Mouse (Mus musculus) hindbrain, embryonic 13.5 days (tissue): ENCODE measurements around the gene Rad51b. TPM values are rescaled to one million over a fixed set of nuclear protein-coding genes. Genes with fewer than 3 reads are reported as not detected.
A peak's percentile ranks its signal among the peaks of the same experiment; 100 is the strongest.

ENCODE experiments used
- ATAC-seq: fragments of 200-750 bp; cut with Nextera tagmentation; 2 replicates; pipeline ENCODE4 v1.8.0; 2017; ENCODE audit warnings: moderate TSS enrichment; ENCODE audit not compliant: low FRiP score
- H3K27ac ChIP-seq: fragments of 300-500 bp; sonication (generic); 2 replicates; pipeline ENCODE4 v1.5.1; 2015; ENCODE audit warnings: inconsistent platforms, mild to moderate bottlenecking, moderate library complexity
- H3K27me3 ChIP-seq: fragments of 300-500 bp; sonication (generic); 2 replicates; pipeline ENCODE4 v1.6.1; 2015; ENCODE audit warnings: mild to moderate bottlenecking, inconsistent platforms
- H3K36me3 ChIP-seq: fragments of 300-500 bp; sonication (generic); 2 replicates; pipeline ENCODE4 v1.6.1; 2015; ENCODE audit warnings: mild to moderate bottlenecking, inconsistent platforms
- H3K4me1 ChIP-seq: fragments of 300-500 bp; sonication (generic); replicated peaks from 2 replicates; pipeline ENCODE4 v1.6.1; 2015; ENCODE audit warnings: inconsistent platforms
- H3K4me2 ChIP-seq: fragments of 300-500 bp; sonication (generic); 2 replicates; pipeline ENCODE4 v1.6.1; 2015; ENCODE audit warnings: inconsistent platforms, mild to moderate bottlenecking, moderate library complexity
- H3K4me3 ChIP-seq: fragments of 300-500 bp; sonication (generic); 2 replicates; pipeline ENCODE4 v1.5.1; 2015; ENCODE audit warnings: mild to moderate bottlenecking, inconsistent platforms
- H3K9ac ChIP-seq: fragments of 300-500 bp; sonication (generic); 2 replicates; pipeline ENCODE4 v1.6.1; 2015; ENCODE audit warnings: mild to moderate bottlenecking, inconsistent platforms
- H3K9me3 ChIP-seq: fragments of 300-500 bp; sonication (generic); 2 replicates; pipeline ENCODE4 v1.6.1; 2016; ENCODE audit warnings: inconsistent platforms
- WGBS: fragments of 180-500 bp; shearing (Covaris S2); methylation state at CpG from one replicate; pipeline ENCODE4 v1.1.7; 2015; 5-methylcytosine and 5-hydroxymethylcytosine counted together
- polyA plus RNA-seq: library from polyadenylated mRNA; unstranded; fragments of >200 nt; fragmentation: Nextera tagmentation; extraction: Ambion mirVana; gene quantifications from 2 replicates; pipeline ENCODE4 v1.2.1, GENCODE M21; 2015

Gene Rad51b
- polyA plus RNA-seq, 1 experiment from 2014 or later = 2.4 TPM

DNA sequence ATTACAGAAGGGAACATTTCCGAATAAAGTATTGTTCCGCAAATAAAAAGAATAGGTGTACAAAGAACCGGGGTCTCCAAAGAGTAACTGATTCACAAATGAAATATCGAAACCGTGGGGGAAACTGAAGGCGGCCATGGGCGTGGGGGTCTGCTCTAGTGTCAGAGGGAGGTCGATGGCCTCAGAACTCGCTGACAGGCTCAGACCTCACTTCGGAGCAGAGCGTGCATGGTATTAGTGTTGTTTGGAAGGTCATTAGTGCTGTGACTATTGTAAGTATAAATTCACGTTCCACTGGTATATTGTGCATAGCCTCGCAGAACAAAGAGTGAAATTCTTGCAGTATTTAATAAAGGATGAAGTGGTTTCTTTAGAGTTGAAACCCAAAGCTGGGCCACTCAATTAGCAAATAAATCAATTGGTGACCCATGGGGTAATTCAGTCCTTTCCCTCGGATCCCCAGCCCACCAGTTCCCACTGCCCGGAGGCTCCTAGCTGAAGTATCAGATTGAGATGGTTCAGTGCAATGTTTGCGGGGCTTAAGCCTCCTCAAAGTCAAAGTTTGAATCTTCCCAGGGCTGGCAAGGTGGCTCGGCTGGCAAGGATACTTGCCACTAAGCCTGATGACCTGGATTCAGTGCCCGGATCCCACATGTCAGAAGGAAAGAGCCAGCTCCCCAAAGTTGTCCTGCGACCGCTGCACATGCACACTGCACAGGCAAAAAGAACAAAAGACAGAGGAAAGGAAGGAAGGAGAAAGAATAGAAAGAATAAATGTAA lies 517.4 kb downstream of the Rad51b start:
- Histone ChIP-seq H3K9ac (peak overlapping the region; percentile 46; the same call in 1 of the 2 replicates), H3K4me3 (no peak overlapping the region), H3K4me1 (peaks cover 25% of the 10 kb centered on the region), H3K4me2 (peak overlapping the region; percentile 29), H3K27me3 (0 out of 2 replicates have a peak, but pooled peaks cover 20% of the 10 kb centered on the region), H3K27ac (no peak overlapping the region), H3K36me3 (no peaks in the 10 kb centered on the region), H3K9me3 (no peaks in the 10 kb centered on the region)
- 33% methylated on average over 20 of the region's 20 CpGs for WGBS
- ATAC-seq = no peak

DNA sequence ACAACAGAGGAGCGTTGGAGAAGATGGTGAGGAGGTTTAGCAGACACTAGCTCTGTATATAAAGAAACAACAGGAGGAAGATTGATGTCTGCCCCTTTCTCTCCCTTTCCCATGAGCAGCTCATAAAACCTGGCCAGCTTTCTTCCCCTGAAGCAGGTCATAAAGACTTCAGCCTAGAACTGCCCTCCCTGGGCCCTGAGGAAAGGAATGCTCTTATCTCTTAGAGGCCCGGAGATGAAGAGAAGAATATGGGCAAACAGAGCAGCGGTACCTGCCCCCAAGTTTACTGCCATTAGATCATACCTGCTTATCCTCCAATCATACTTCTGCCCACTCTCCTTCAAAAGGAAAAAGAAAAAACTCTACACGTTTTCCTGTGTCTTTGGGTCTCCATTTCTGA lies 519.2 kb downstream of the Rad51b start:
- H3K4me2 ChIP-seq = no peak overlapping the region
- H3K4me3 ChIP-seq = no peak overlapping the region
- no peak overlapping the region for H3K27ac ChIP-seq
- peaks cover 25% of the 10 kb centered on the region for H3K4me1 ChIP-seq
- no peak for ATAC-seq
- no peak overlapping the region for H3K9ac ChIP-seq
- 0 out of 2 replicates have a peak, but pooled peaks cover 12% of the 10 kb centered on the region for H3K27me3 ChIP-seq
- H3K36me3 ChIP-seq = no peaks in the 10 kb centered on the region
- no peaks in the 10 kb centered on the region for H3K9me3 ChIP-seq
- WGBS = 72% methylated on average over 4 of the region's 4 CpGs

DNA sequence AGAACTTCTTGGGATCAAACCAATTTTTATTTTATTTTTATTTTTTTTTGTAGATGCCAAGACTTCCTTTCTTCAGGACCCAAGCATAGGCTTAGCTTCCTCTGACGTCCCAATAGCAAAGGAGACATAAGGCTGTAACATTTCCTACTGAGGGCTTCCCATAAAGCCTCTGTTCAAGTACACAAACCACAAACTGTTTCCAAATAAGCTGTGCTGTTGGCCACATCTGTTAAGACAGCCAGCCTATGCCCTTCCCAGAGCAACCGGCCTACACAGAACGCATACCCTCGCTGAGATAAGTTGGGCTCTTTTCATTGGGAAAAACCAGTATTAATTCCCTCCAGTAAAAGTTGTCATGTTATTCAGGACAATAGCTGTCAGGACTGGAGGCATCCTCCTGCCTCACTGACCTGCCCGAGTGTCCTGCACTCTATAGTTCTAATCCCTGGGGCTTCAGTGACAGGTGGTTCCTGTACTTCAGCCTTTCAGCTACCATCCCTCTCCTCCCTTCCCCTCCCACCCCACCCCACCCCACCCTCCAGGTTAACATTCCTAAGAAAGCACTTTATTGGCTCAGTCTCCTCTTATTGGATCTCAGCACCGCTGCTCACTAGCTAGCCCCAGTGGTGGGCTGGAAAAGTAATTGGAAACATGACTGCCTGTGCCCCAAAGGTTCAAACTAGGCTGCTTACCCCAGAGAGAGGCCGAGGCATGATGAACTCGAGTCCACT lies 523.3 kb downstream of the Rad51b start:
- no peak for ATAC-seq
- Histone ChIP-seq H3K9me3 (no peaks in the 10 kb centered on the region), H3K9ac (no peak overlapping the region), H3K4me3 (no peak overlapping the region), H3K4me2 (no peak overlapping the region), H3K27me3 (0 out of 2 replicates have a peak, but pooled peaks cover 6% of the 10 kb centered on the region), H3K27ac (no peak overlapping the region), H3K4me1 (peaks cover 8% of the 10 kb centered on the region; the same call in 1 of the 2 replicates), H3K36me3 (no peaks in the 10 kb centered on the region)
- 73% methylated on average over 8 of the region's 8 CpGs for WGBS

- Histone ChIP-seq H3K4me1 (peaks cover 17% of the 10 kb centered on the region), H3K27ac (no peak overlapping the region), H3K4me2 (no peak overlapping the region), H3K27me3 (0 out of 2 replicates have a peak, but pooled peaks cover 6% of the 10 kb centered on the region), H3K4me3 (no peak overlapping the region), H3K9me3 (no peaks in the 10 kb centered on the region), H3K9ac (no peak overlapping the region), H3K36me3 (no peaks in the 10 kb centered on the region)
- WGBS = 57% methylated on average over 5 of the region's 5 CpGs
- ATAC-seq = peak; percentile 49; the same call in 1 of the 2 replicates
Measured at GRCm38 (mm10) chr12:79821901-79822300, 524.8 kb downstream of the Rad51b start.

- WGBS = 78% methylated on average over 2 of the region's 2 CpGs
- 0 out of 2 replicates have a peak, but pooled peaks cover 6% of the 10 kb centered on the region for H3K27me3 ChIP-seq
- H3K27ac ChIP-seq = no peak overlapping the region
- no peak overlapping the region for H3K4me3 ChIP-seq
- H3K36me3 ChIP-seq = no peaks in the 10 kb centered on the region
- no peaks in the 10 kb centered on the region for H3K9me3 ChIP-seq
- no peak overlapping the region for H3K4me2 ChIP-seq
- ATAC-seq = no peak
- H3K4me1 ChIP-seq = peaks cover 17% of the 10 kb centered on the region
- H3K9ac ChIP-seq = no peak overlapping the region
Measured at GRCm38 (mm10) chr12:79822401-79822800, 525.3 kb downstream of the Rad51b start.

DNA sequence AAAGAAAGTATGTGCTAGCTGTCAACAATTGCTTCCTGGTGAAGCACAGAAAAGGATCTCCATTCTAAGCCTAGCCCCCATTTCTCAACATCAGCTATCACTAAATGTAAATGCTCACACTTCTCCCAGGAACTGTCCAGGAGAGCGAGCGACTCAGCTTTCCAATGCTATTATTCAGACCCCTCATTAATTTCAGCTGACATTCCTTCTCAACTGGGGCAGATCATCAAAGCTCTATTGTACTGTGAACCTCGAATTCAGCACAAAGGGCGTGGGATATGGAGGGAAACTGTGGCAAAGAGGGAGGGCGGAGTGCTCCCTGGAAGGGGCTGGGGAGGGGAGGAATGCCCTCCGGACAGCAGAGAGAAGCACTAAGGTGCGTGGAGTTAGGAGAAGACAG lies 528.8 kb downstream of the Rad51b start:
- H3K4me1 ChIP-seq = peaks cover 17% of the 10 kb centered on the region
- H3K4me2 ChIP-seq = no peak overlapping the region
- H3K27me3 ChIP-seq = 0 out of 2 replicates have a peak, but pooled peaks cover 1% of the 10 kb centered on the region
- no peaks in the 10 kb centered on the region for H3K36me3 ChIP-seq
- no peaks in the 10 kb centered on the region for H3K9me3 ChIP-seq
- 6% methylated on average over 7 of the region's 7 CpGs for whole genome bisulfite sequencing
- H3K4me3 ChIP-seq = no peak overlapping the region
- H3K27ac ChIP-seq = no peak overlapping the region
- peak overlapping the region; percentile 25; the same call in 1 of the 2 replicates for H3K9ac ChIP-seq
- ATAC-seq = no peak

- ATAC-seq = no peak
- Histone ChIP-seq H3K36me3 (no peaks in the 10 kb centered on the region), H3K27me3 (0 out of 2 replicates have a peak, but pooled peaks cover 2% of the 10 kb centered on the region), H3K9me3 (no peaks in the 10 kb centered on the region), H3K4me3 (no peak overlapping the region), H3K27ac (no peak overlapping the region), H3K4me2 (no peak overlapping the region), H3K9ac (no peak overlapping the region), H3K4me1 (peaks cover 12% of the 10 kb centered on the region)
- 68% methylated on average over 5 of the region's 5 CpGs for WGBS
Measured at GRCm38 (mm10) chr12:79827233-79827692, 530.2 kb downstream of the Rad51b start.

GRCm38 (mm10) chr12:79827735-79828134 lies 530.7 kb downstream of the Rad51b start:
- Histone ChIP-seq H3K4me2 (no peak overlapping the region), H3K27me3 (0 out of 2 replicates have a peak, but pooled peaks cover 2% of the 10 kb centered on the region), H3K4me1 (peaks cover 9% of the 10 kb centered on the region), H3K9ac (no peak overlapping the region), H3K27ac (no peak overlapping the region), H3K36me3 (no peaks in the 10 kb centered on the region), H3K9me3 (no peaks in the 10 kb centered on the region), H3K4me3 (no peak overlapping the region)
- 68% methylated on average over 4 of the region's 4 CpGs for WGBS
- ATAC-seq = no peak

GRCm38 (mm10) chr12:79830686-79831085 lies 533.6 kb downstream of the Rad51b start:
- Histone ChIP-seq H3K9ac (no peak overlapping the region), H3K4me2 (no peak overlapping the region), H3K36me3 (no peaks in the 10 kb centered on the region), H3K4me1 (peaks cover 9% of the 10 kb centered on the region), H3K27me3 (0 out of 2 replicates have a peak, but pooled peaks cover 2% of the 10 kb centered on the region), H3K9me3 (no peaks in the 10 kb centered on the region), H3K27ac (no peak overlapping the region), H3K4me3 (no peak overlapping the region)
- no peak for ATAC-seq
- 48% methylated on average over 1 of the region's 1 CpGs for WGBS

- Histone ChIP-seq H3K4me1 (peaks cover under 1% of the 10 kb centered on the region; the same call in 1 of the 2 replicates), H3K27ac (no peak overlapping the region), H3K9me3 (no peaks in the 10 kb centered on the region), H3K4me3 (no peak overlapping the region), H3K36me3 (no peaks in the 10 kb centered on the region), H3K27me3 (0 out of 2 replicates have a peak, but pooled peaks cover 2% of the 10 kb centered on the region), H3K9ac (no peak overlapping the region), H3K4me2 (no peak overlapping the region)
- WGBS = 98% methylated on average over 6 of the region's 6 CpGs
- no peak for ATAC-seq
Measured at GRCm38 (mm10) chr12:79832611-79833010, 535.5 kb downstream of the Rad51b start.

- no peak overlapping the region for H3K9ac ChIP-seq
Measured at GRCm38 (mm10) chr12:79835521-79835920, 538.4 kb downstream of the Rad51b start.

More at GRCm38 (mm10) chr12:79835521-79835920, 538.4 kb downstream of the Rad51b start:
- WGBS = 94% methylated on average over 8 of the region's 8 CpGs
- H3K27me3 ChIP-seq = 0 out of 2 replicates have a peak, but pooled peaks cover 2% of the 10 kb centered on the region
- ATAC-seq = no peak
- no peak overlapping the region for H3K27ac ChIP-seq
- peaks cover 29% of the 10 kb centered on the region for H3K4me1 ChIP-seq
- no peak overlapping the region for H3K4me2 ChIP-seq
- no peaks in the 10 kb centered on the region for H3K36me3 ChIP-seq
- H3K4me3 ChIP-seq = no peak overlapping the region
- no peaks in the 10 kb centered on the region for H3K9me3 ChIP-seq
